Mouse (Mus musculus): Measurements from ENCODE around the gene Olfr1357. TPM values are rescaled to one million over a fixed set of nuclear protein-coding genes. Genes with fewer than 3 reads are reported as not detected.
"Not testable (repeated sequence)": the region's sequence is repeated elsewhere in the genome, so short reads cannot be mapped to it uniquely, and the experiment has no call there.

The Olfr1357 gene
- total RNA-seq (2017), result not detected in 3 replicates

- ATAC-seq (replicated peaks; ENCODE audit: insufficient number of reproducible peaks, low FRiP score, low TSS enrichment, poor library complexity, severe bottlenecking), result no peak
These were observed at the start of gene Olfr1357 for GRCm38 (mm10) chr10:78617974-78618373. Olfr1357 (minus strand) TSS chr10:78618074.

- not testable (repeated sequence) for ATAC-seq (replicated peaks; ENCODE audit: insufficient number of reproducible peaks, low FRiP score, low TSS enrichment, poor library complexity, severe bottlenecking)
These were observed 48.8 kb upstream of the Olfr1357 start for GRCm38 (mm10) chr10:78666696-78667095.

GRCm38 (mm10) chr10:78664546-78664945, 46.7 kb upstream of the Olfr1357 start:
- ATAC-seq (replicated peaks; ENCODE audit: insufficient number of reproducible peaks, low FRiP score, low TSS enrichment, poor library complexity, severe bottlenecking), result no peak

DNA sequence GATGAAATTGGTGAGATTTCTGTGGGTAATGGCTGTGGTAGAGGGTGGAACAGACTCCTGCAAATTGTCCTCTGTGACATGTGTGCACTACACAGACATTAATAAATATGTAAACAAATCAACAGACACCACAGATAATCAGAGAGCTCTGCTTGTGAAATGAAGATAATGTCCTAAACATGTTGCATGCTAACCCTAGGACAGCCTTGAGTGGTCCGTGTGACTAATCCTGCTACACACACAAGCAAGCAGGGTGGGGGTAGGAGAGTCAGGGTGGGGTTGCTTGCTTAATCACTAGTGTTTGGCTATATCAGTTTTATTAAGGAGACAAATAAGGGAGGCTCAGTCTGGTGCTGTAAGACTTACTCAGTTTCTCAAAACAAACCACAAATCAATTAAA, 43.3 kb upstream of the Olfr1357 start:
- no peak for ATAC-seq (replicated peaks; ENCODE audit: insufficient number of reproducible peaks, low FRiP score, low TSS enrichment, poor library complexity, severe bottlenecking)

DNA sequence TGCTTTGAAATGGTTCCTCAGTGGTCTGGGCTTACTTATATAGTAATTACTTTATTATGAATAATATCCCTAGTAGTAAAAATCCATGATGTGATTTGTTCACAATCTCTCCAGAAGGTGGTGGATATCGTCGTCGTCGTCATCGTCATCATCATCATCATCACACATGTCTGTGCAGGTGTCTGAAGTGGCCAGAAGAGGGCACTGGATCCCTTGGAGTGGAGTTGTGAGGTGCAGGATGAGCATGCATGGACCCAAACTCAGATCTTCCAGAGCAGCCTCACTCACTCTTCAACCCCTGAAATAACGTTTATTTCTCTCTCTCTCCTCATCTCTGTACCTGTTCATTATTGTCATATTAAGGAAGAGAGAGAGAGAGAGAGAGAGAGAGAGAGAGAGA, 14.4 kb upstream of the Olfr1357 start:
- no peak for ATAC-seq (replicated peaks; ENCODE audit: insufficient number of reproducible peaks, low FRiP score, low TSS enrichment, poor library complexity, severe bottlenecking)

GRCm38 (mm10) chr10:78630194-78630593, 12.3 kb upstream of the Olfr1357 start:
- no peak for ATAC-seq (replicated peaks; ENCODE audit: insufficient number of reproducible peaks, low FRiP score, low TSS enrichment, poor library complexity, severe bottlenecking)

DNA sequence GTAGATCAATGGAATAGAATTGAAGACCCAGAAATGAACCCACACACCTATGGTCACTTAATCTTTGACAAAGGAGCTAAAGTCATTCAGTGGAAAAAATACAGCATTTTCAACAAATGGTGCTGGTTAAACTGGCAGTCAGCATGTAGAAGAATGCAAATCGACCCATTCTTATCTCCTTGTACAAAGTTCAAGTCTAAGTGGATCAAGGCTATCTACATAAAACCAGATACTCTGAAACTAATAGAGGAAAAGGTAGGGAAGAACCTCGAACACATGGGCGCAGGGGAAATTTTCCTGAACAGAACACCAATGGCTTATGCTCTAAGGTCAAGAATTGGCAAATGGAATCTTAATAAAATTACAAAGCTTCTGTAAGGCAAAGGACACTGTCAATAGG, 5.3 kb upstream of the Olfr1357 start:
- ATAC-seq (replicated peaks; ENCODE audit: insufficient number of reproducible peaks, low FRiP score, low TSS enrichment, poor library complexity, severe bottlenecking), result not testable (repeated sequence)

DNA sequence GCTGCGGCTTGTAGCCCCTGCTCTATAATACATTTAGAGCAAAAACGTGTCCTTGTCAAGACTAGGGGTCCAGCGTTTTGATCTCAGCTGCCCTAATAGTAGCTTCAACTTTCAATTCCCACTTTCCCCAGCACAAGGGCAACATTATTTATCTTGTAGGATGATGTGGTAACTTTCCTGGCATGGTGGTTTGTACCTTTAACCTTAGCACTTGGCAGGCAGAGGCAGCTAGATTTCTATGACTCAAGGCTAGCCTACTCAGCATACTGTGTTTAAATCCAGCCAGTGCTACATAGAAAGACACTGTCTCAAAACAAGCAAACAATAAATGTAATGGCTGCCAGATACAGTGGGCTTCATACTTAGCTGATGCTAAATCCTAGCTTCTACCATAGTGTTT, 10.3 kb downstream of the Olfr1357 start:
- ATAC-seq (replicated peaks; ENCODE audit: insufficient number of reproducible peaks, low FRiP score, low TSS enrichment, poor library complexity, severe bottlenecking), result no peak

DNA sequence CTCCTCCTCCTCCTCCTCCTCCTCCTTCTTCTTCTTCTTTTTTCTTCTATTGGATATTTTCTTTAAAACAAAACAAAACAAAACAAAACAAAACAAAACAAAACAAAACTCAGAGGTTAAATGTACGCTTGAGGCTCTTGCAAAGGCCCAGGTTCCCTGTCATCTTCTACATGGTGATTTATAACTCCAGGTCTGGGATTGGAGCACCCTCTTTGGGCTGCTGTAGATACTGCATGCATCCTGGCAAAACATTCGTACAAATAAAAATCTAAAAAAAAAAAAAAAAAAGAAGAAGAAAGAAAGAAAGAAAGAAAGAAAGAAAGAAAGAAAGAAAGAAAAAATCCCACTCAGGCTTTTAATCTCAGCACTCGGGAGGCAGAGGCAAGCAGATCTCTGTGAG, 12.8 kb downstream of the Olfr1357 start:
- no peak for ATAC-seq (replicated peaks; ENCODE audit: insufficient number of reproducible peaks, low FRiP score, low TSS enrichment, poor library complexity, severe bottlenecking)

- no peak for ATAC-seq (replicated peaks; ENCODE audit: insufficient number of reproducible peaks, low FRiP score, low TSS enrichment, poor library complexity, severe bottlenecking)
These were observed 18.0 kb downstream of the Olfr1357 start for GRCm38 (mm10) chr10:78599865-78600264.

- ATAC-seq (replicated peaks; ENCODE audit: insufficient number of reproducible peaks, low FRiP score, low TSS enrichment, poor library complexity, severe bottlenecking), result no peak
These were observed 23.3 kb downstream of the Olfr1357 start for GRCm38 (mm10) chr10:78594566-78594965.

GRCm38 (mm10) chr10:78594157-78594556, 23.7 kb downstream of the Olfr1357 start:
- ATAC-seq (replicated peaks; ENCODE audit: insufficient number of reproducible peaks, low FRiP score, low TSS enrichment, poor library complexity, severe bottlenecking), result no peak

DNA sequence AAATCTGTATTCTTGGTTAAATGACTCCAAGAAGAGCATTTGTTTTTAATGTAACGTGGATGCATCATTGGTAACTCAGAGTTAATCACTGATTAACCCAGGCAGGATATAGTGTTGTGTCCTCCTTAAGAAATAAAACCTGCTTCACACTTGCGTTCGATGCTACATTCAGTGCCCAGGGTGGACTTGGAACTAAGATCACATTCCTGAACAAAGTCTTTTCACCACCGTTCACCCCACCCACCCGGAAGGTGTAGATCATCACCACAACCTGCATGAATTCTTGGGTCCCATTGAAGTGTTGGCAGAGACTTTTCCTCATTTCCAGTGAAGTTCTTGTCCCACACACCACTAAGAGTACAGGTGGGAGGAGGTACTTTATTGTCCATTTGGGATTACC, 24.1 kb downstream of the Olfr1357 start:
- no peak for ATAC-seq (replicated peaks; ENCODE audit: insufficient number of reproducible peaks, low FRiP score, low TSS enrichment, poor library complexity, severe bottlenecking)

DNA sequence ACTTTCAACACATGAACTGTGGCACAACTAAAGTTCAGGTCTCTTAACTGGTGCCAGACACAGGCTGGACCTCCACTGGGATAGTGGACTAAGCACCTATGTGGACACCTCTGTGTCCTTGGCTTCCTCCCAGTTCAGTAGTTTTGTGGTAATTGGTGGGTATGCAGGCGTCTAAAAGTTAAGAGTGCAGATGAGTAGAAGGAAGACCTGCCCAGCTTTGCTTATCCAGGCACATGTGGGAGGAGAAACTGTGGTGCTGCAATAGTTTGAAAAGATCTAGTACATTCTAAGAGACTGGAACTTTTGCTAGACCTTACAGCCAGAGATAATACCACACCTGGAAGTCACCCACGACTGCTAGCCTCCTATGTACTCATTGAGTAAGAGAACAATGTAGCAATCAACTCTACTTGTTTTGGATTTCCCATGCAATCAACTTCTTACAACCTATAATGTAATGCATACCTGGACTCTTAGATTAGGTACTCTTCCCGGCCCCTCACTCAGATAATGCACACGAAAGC, 25.0 kb downstream of the Olfr1357 start:
- ATAC-seq (replicated peaks; ENCODE audit: insufficient number of reproducible peaks, low FRiP score, low TSS enrichment, poor library complexity, severe bottlenecking), result no peak

GRCm38 (mm10) chr10:78591406-78592328, 26.2 kb downstream of the Olfr1357 start, which contains the start of gene Syde1:
Syde1 (minus strand) TSS chr10:78591964.
- no peak for ATAC-seq (replicated peaks; ENCODE audit: insufficient number of reproducible peaks, low FRiP score, low TSS enrichment, poor library complexity, severe bottlenecking)

- no peak for ATAC-seq (replicated peaks; ENCODE audit: insufficient number of reproducible peaks, low FRiP score, low TSS enrichment, poor library complexity, severe bottlenecking)
These were observed 27.1 kb downstream of the Olfr1357 start for GRCm38 (mm10) chr10:78590744-78591143.

GRCm38 (mm10) chr10:78589901-78590300, 28.0 kb downstream of the Olfr1357 start:
- no peak for ATAC-seq (replicated peaks; ENCODE audit: insufficient number of reproducible peaks, low FRiP score, low TSS enrichment, poor library complexity, severe bottlenecking)

DNA sequence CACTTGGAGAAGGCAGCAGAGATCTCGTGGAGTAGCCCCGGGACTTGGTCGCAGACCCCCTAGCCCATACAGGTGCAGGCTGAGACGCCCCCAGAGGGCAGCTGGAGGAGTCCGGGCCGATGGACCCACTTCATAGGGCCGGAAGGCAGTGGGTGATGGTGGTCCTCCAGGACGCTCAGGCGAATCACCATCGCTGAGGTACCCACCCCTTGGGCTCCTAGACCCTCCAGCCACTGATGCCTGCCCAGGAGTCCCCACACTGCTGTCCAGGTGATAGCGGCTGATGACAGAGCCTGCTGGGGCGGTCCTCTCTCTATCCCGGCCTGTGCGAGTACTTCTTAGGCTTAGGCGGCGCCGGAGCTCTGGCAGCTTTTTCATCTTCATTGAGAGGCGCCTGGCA, 28.6 kb downstream of the Olfr1357 start:
- no peak for ATAC-seq (replicated peaks; ENCODE audit: insufficient number of reproducible peaks, low FRiP score, low TSS enrichment, poor library complexity, severe bottlenecking)

DNA sequence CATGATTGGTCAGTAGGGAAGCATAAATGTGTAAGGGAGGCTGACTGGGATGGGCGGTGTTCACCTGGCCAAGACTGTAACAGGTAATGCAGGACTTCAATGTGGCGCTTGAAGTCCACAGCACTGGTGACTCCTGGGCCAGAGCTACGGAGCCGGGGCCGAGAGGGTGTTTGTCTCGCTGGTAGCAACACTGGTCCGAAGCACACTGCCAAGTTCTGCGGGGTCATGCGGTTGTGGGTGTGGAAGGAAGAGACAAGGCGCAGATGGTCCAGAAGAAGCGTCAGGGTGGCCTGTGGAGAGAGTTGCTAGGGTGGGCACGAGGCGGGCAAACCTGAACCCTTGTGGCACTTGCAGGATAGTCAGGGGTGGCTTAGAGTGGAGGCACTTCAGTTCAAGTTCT, 31.8 kb downstream of the Olfr1357 start:
- ATAC-seq (replicated peaks; ENCODE audit: insufficient number of reproducible peaks, low FRiP score, low TSS enrichment, poor library complexity, severe bottlenecking), result no peak

GRCm38 (mm10) chr10:78585606-78586005, 32.3 kb downstream of the Olfr1357 start:
- no peak for ATAC-seq (replicated peaks; ENCODE audit: insufficient number of reproducible peaks, low FRiP score, low TSS enrichment, poor library complexity, severe bottlenecking)
